Mouse (Mus musculus): ENCODE measurements at regions not wholly inside any gene's neighbourhood (a gene's known extent, or its start where the extent isn't known, plus 50 kb on each side); places are given as distances from the start of the nearest gene placed in this dataset.

GRCm38 (mm10) chr16:7764383-7764782 lies 660.6 kb downstream of the Tmem114 start:
- TF ChIP-seq POLR2A (IDR thresholded peaks at IDR 0.05; ENCODE audit: borderline replicate concordance, insufficient read depth, low read length) (no peak), CTCF (IDR thresholded peaks at IDR 0.05; ENCODE audit: borderline replicate concordance, insufficient read depth, low read depth, low read length) (no peak)
